ENCODE assay signal across 27 mouse cellular contexts in the genomic region with DNA sequence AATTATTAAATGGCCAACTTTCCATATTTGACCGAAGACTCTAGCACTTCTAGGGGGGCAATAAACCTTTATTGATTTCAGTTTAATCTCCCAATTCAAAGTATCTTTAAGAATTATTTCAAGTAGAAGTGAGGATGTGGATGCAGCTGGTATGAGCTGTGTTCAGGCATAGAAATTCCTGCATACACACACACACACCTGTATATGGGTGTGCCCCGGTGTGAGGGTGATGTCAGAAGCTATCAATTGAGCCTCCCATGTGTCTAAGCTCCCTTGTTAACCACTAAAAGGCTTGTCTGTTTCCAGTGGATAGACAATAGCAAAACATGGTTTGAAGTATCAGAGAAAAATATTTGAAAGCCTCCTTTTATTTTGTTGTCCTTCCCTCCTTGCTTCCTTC.
"Had no signal": no experiment of that assay in that cellular context is flagged by ENCODE, and none has a peak within 500 bp of the region (broad histone marks: within the 10 kb centered on the region; RNA-seq: fewer than 3 reads in every experiment).

No protein-coding gene starts in this region.

- H3K4me2 ChIP-seq: embryonic facial prominence, embryonic 12.5 days; embryonic facial prominence, embryonic 13.5 days; embryonic facial prominence, embryonic 15.5 days; forebrain, embryonic 12.5 days; forebrain, embryonic 13.5 days; forebrain, embryonic 15.5 days had no signal

- DNase-seq: cerebellum, adult 2 months; cerebellum, adult 8-10 months; cerebellum, adult 9-10 months; cerebellum, adult 9-11 months; cerebellum, postnatal 10 days; cerebellum, postnatal 25 days; cerebellum, postnatal 36 days; embryo, embryonic 11 days; forebrain, postnatal 0 days; gastrocnemius, adult 2 months; gastrocnemius, postnatal 10 days; gastrocnemius, postnatal 14 days; gastrocnemius, postnatal 25 days; gastrocnemius, postnatal 36 days; heart, adult 18-20 months; heart, adult 2 months had no signal

- H3K9me3 ChIP-seq: embryonic facial prominence, embryonic 10.5 days; embryonic facial prominence, embryonic 12.5 days; embryonic facial prominence, embryonic 13.5 days; embryonic facial prominence, embryonic 15.5 days; forebrain, embryonic 10.5 days; forebrain, embryonic 12.5 days; forebrain, embryonic 13.5 days; forebrain, embryonic 15.5 days had no signal

- H3K27ac ChIP-seq: embryonic facial prominence, embryonic 10.5 days; embryonic facial prominence, embryonic 12.5 days; embryonic facial prominence, embryonic 13.5 days; embryonic facial prominence, embryonic 15.5 days; forebrain, embryonic 10.5 days; forebrain, embryonic 12.5 days; forebrain, embryonic 13.5 days; forebrain, embryonic 15.5 days; gastrocnemius, adult 2 months; heart, adult 2 months had no signal

- ATAC-seq: forebrain, embryonic 13.5 days; forebrain, embryonic 14.5 days; forebrain, embryonic 15.5 days; forebrain, embryonic 16.5 days; forebrain, postnatal 0 days had no signal

- H3K27me3 ChIP-seq: embryonic facial prominence, embryonic 12.5 days; embryonic facial prominence, embryonic 13.5 days; embryonic facial prominence, embryonic 15.5 days; forebrain, embryonic 12.5 days; forebrain, embryonic 13.5 days; forebrain, embryonic 15.5 days had no signal

- H3K4me3 ChIP-seq: embryonic facial prominence, embryonic 10.5 days; embryonic facial prominence, embryonic 12.5 days; embryonic facial prominence, embryonic 13.5 days; embryonic facial prominence, embryonic 15.5 days; erythroblast, embryonic 14.5 days; forebrain, embryonic 10.5 days; forebrain, embryonic 12.5 days; forebrain, embryonic 13.5 days; forebrain, embryonic 15.5 days; gastrocnemius, adult 2 months; heart, adult 2 months had no signal

- H3K4me1 ChIP-seq: embryonic facial prominence, embryonic 12.5 days; embryonic facial prominence, embryonic 15.5 days; forebrain, embryonic 12.5 days had no signal

- H3K36me3 ChIP-seq: embryonic facial prominence, embryonic 10.5 days; embryonic facial prominence, embryonic 12.5 days; embryonic facial prominence, embryonic 13.5 days; embryonic facial prominence, embryonic 15.5 days; forebrain, embryonic 10.5 days; forebrain, embryonic 12.5 days; forebrain, embryonic 15.5 days had no signal

- H3K9ac ChIP-seq: embryonic facial prominence, embryonic 12.5 days; embryonic facial prominence, embryonic 13.5 days; embryonic facial prominence, embryonic 15.5 days; forebrain, embryonic 12.5 days; forebrain, embryonic 13.5 days; forebrain, embryonic 15.5 days; forebrain, postnatal 0 days had no signal
